Mouse (Mus musculus) liver, adult 2 months (tissue): ENCODE results near the gene Sgcd. TPM values are rescaled to one million over a fixed set of nuclear protein-coding genes. Genes with fewer than 3 reads are reported as not detected.

Experiments used
- DNase-seq: peaks from one replicate; pipeline ENCODE4 v3.0.0-alpha.2; 2011; ENCODE audit warnings: low read depth, low spot score; ENCODE audit errors: extremely low read depth
- H3K27ac ChIP-seq: fragments of 200-500 bp; replicated peaks from 2 replicates; pipeline ENCODE4 v1.5.1; 2012; ENCODE audit warnings: low read depth, mild to moderate bottlenecking, control low read depth, inconsistent platforms, low read length; ENCODE audit not compliant: insufficient read depth
- H3K27me3 ChIP-seq: fragments of 200-500 bp; 2 replicates; pipeline ENCODE4 v1.6.1; 2012; ENCODE audit warnings: mild to moderate bottlenecking, moderate library complexity, low read length, inconsistent platforms; ENCODE audit not compliant: control insufficient read depth, insufficient read depth
- H3K36me3 ChIP-seq: fragments of 200-500 bp; 2 replicates; pipeline ENCODE4 v1.6.1; 2012; ENCODE audit warnings: low read length, inconsistent platforms; ENCODE audit not compliant: control insufficient read depth, insufficient read depth
- H3K4me1 ChIP-seq: fragments of 200-500 bp; 2 replicates; pipeline ENCODE4 v1.6.1; 2011; ENCODE audit warnings: low read length; ENCODE audit not compliant: control insufficient read depth, insufficient read depth
- H3K4me3 ChIP-seq: fragments of 200-500 bp; 2 replicates; pipeline ENCODE4 v1.5.1; 2011; ENCODE audit warnings: low read depth, mild to moderate bottlenecking, control low read depth, low read length, moderate library complexity; ENCODE audit not compliant: insufficient read depth
- H3K79me2 ChIP-seq: fragments of 200-500 bp; 2 replicates; pipeline ENCODE4 v1.6.1; 2012; ENCODE audit warnings: inconsistent platforms, mild to moderate bottlenecking, low read length, moderate library complexity; ENCODE audit not compliant: control insufficient read depth, insufficient read depth
- H3K9ac ChIP-seq: fragments of 200-500 bp; 2 replicates; pipeline ENCODE4 v1.6.1; 2012; ENCODE audit warnings: low read depth, mild to moderate bottlenecking, control low read depth, inconsistent platforms, low read length
- CTCF ChIP-seq: fragments of 200-500 bp; IDR thresholded peaks from 2 replicates; pipeline ENCODE4 v1.5.1; 2011; ENCODE audit warnings: low read depth, low read length, control low read depth
- POLR2A ChIP-seq: fragments of 200-500 bp; IDR thresholded peaks from 2 replicates; pipeline ENCODE4 v1.6.1; 2011; ENCODE audit warnings: low read length, control low read depth; ENCODE audit not compliant: insufficient read depth; ENCODE audit errors: extremely low read depth
- WGBS: fragments of 180-500 bp; shearing (Covaris S2); methylation state at CpG from one replicate; pipeline ENCODE4 v1.1.7; 2018; 5-methylcytosine and 5-hydroxymethylcytosine counted together
- polyA plus RNA-seq: library from polyadenylated mRNA; depleted of rRNA; stranded (reverse); fragments of >200 nt; gene quantifications from 2 replicates; pipeline ENCODE4 v1.2.3, GENCODE M21; 2012
- total RNA-seq: library from RNA; depleted of rRNA; stranded (reverse); fragments of >200 nt; gene quantifications from 2 replicates; pipeline ENCODE4 v1.2.3, GENCODE M21; 2014

Gene Sgcd
- total and polyA plus RNA-seq, 2 experiments, result 0.37 TPM; not detected in 1

DNA sequence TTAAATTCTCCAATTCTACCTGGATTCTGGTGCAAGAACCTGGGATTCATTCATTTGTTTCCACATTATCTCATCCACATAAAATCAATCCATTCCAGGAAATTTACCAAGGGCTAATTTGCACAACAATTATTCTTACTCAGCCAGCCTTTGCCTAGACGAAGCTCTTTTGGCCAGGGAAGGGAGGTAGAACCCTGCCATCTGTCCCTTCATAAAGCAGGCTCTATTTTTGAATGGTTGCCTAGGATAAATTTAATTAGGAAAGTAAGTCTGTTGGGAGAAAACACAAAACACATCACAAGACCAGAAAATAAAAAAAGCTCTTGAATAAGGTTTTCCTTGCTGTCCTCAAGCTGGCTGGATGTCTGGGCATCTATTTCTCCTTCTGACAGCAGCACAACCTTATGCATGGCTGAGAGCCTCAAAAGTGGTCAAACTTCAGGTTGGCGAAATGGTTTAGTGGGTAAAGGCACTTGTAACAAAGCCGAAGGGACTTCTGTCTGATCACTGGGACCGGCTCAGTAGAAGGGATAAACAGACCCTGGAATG is 740.4 kb downstream of the Sgcd start:
- no peak for TF ChIP-seq CTCF
- no peak for TF ChIP-seq POLR2A
- Histone ChIP-seq H3K27me3 (no peaks in the 10 kb centered on the region), H3K79me2 (no peaks in the 10 kb centered on the region), H3K9ac (no peak overlapping the region), H3K4me1 (no peaks in the 10 kb centered on the region), H3K27ac (no peak overlapping the region), H3K4me3 (no peak overlapping the region), H3K36me3 (no peaks in the 10 kb centered on the region)
- 66% methylated on average over 4 of the region's 4 CpGs for WGBS
- DNase-seq, result no peak

DNA sequence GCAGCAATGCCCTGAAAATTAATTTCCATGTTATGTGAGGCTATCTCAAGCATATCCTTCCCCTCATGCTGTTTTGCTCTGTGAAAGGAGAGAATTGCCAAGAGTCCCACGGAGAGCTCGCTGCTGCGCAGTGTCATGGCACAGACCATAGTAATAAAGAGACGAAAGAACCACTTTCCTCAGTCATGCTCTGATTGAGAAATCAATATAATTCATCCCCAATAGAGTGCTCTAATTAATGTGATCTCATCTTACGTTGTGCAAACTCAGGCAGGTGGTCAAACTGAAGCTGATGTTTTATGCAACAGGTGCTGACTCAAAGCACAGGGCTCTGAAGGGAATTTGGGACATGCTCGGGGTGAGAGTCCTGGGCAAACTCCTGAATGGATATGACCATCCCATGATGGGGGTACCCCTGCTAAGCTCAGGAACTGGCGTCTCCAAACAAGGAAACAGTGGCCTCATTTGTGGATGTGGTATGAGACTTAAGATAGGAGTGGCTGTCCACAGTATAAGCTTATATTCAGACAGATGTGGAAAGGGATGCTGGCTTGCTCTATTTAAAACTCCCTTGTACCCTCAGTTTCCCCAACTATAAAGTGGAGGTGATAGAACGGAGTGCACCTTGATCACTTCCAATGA is 740.9 kb downstream of the Sgcd start:
- H3K79me2 ChIP-seq, result no peaks in the 10 kb centered on the region
- WGBS, result 81% methylated on average over 8 of the region's 8 CpGs
- no peak overlapping the region for H3K4me3 ChIP-seq
- no peaks in the 10 kb centered on the region for H3K36me3 ChIP-seq
- H3K4me1 ChIP-seq, result no peaks in the 10 kb centered on the region
- no peaks in the 10 kb centered on the region for H3K27me3 ChIP-seq
- no peak overlapping the region for H3K27ac ChIP-seq
- H3K9ac ChIP-seq, result no peak overlapping the region
- no peak for DNase-seq
- TF ChIP-seq POLR2A, result no peak
- TF ChIP-seq CTCF, result no peak

DNA sequence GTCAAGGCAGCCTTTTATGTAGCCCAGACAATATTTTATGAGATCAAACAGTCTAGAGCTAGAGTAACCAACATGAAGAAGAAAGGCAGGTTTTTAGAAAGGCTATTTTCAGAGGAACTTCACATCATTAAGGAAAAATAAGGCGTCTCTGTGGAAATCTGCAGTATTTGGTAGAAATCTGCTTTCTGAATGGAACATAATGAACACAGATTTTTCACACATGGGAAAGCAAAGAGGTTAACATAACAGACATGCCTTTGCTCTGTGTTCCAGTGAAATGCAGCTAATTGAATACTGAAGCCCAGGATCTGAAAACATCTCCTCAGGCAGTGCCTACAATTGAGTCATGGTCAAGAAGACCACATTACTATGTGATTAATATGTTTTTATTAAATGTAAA is 746.4 kb downstream of the Sgcd start:
- H3K36me3 ChIP-seq, result no peaks in the 10 kb centered on the region
- TF ChIP-seq POLR2A (no peak), CTCF (no peak)

GRCm38 (mm10) chr11:47228222-47228621 is 760.5 kb downstream of the Sgcd start:
- TF ChIP-seq POLR2A (no peak), CTCF (no peak)
- H3K27me3 ChIP-seq, result no peaks in the 10 kb centered on the region
- no peak overlapping the region for H3K9ac ChIP-seq
- WGBS, result 8% methylated on average over 1 of the region's 1 CpGs
- no peak overlapping the region for H3K4me3 ChIP-seq
- no peaks in the 10 kb centered on the region for H3K79me2 ChIP-seq
- DNase-seq, result no peak
- no peaks in the 10 kb centered on the region for H3K36me3 ChIP-seq
- H3K4me1 ChIP-seq, result no peaks in the 10 kb centered on the region
- no peak overlapping the region for H3K27ac ChIP-seq

More for the DNA sequence above, 746.4 kb downstream of the Sgcd start:
- H3K9ac ChIP-seq, result no peak overlapping the region
- H3K27me3 ChIP-seq, result no peaks in the 10 kb centered on the region
- DNase-seq, result no peak
- 96% methylated on average over 1 of the region's 1 CpGs for whole genome bisulfite sequencing
- no peaks in the 10 kb centered on the region for H3K4me1 ChIP-seq
- H3K4me3 ChIP-seq, result no peak overlapping the region
- no peaks in the 10 kb centered on the region for H3K79me2 ChIP-seq
- no peak overlapping the region for H3K27ac ChIP-seq

DNA sequence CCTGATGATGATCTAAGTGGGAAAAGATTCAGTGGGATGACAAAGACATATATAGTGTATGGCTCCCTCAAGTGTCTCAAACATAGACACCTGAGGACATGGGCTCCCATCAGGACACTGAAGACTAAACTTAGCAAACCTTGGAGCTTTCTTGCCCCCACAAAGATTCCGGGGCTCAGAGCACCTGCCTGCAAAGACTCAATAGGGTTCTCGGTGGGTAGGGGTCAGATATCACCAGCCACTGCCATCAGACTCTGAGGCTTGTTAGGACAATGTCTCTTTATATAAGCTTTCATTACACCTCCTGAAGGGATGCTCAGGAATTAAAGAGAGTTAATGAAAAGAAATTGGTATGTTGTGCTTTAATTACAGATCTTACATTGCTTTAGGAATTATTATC is 764.6 kb downstream of the Sgcd start:
- H3K27ac ChIP-seq, result no peak overlapping the region
- H3K36me3 ChIP-seq, result no peaks in the 10 kb centered on the region
- no peaks in the 10 kb centered on the region for H3K4me1 ChIP-seq
- H3K9ac ChIP-seq, result no peak overlapping the region
- H3K4me3 ChIP-seq, result no peak overlapping the region
- DNase-seq, result no peak
- 80% methylated on average over 2 of the region's 2 CpGs for WGBS
- TF ChIP-seq CTCF (no peak), POLR2A (no peak)
- no peaks in the 10 kb centered on the region for H3K79me2 ChIP-seq
- H3K27me3 ChIP-seq, result no peaks in the 10 kb centered on the region

- no peak for DNase-seq
Measured at GRCm38 (mm10) chr11:47211531-47211930, 777.2 kb downstream of the Sgcd start.

More at GRCm38 (mm10) chr11:47211531-47211930, 777.2 kb downstream of the Sgcd start:
- H3K4me1 ChIP-seq, result no peaks in the 10 kb centered on the region
- 78% methylated on average over 8 of the region's 8 CpGs for WGBS
- TF ChIP-seq POLR2A (no peak), CTCF (no peak)
- H3K27ac ChIP-seq, result no peak overlapping the region
- no peaks in the 10 kb centered on the region for H3K79me2 ChIP-seq
- no peaks in the 10 kb centered on the region for H3K36me3 ChIP-seq
- no peak overlapping the region for H3K9ac ChIP-seq
- H3K27me3 ChIP-seq, result no peaks in the 10 kb centered on the region
- H3K4me3 ChIP-seq, result no peak overlapping the region
